Mouse (Mus musculus): ENCODE results near the gene Abracl. TPM values are rescaled to one million over a fixed set of nuclear protein-coding genes. Genes with fewer than 3 reads are reported as not detected.

The Abracl gene
- total and polyA plus RNA-seq, 3 experiments = 19.8 to 289 (median 40.1) TPM

GRCm38 (mm10) chr10:18046380-18046779 is 23.3 kb upstream of the Abracl start:
- Histone ChIP-seq H3K27me3 (ENCODE audit: insufficient read depth, low read length) (peaks cover 21% of the 10 kb centered on the region), H3K9me3 (replicated peaks) (no peaks in the 10 kb centered on the region), H3K36me3 (replicated peaks) (no peaks in the 10 kb centered on the region), H3K4me1 (ENCODE audit: insufficient read depth, low read depth, low read length) (0 out of 2 replicates have a peak, but pooled peaks cover 2% of the 10 kb centered on the region), H3K4me3 (ENCODE audit: low read depth, low read length) (no peak overlapping the region)
- TF ChIP-seq GATA1 (IDR thresholded peaks at IDR 0.05; ENCODE audit: borderline replicate concordance, low read length) (no peak), GATA2 (IDR thresholded peaks at IDR 0.05; ENCODE audit: borderline replicate concordance, low read depth, low read length) (no peak), TAL1 (conservative IDR thresholded peaks at IDR 0.05; ENCODE audit: low read depth, low read length) (no peak), POLR2AphosphoS5 (IDR thresholded peaks at IDR 0.05; ENCODE audit: insufficient replicate concordance, low read depth, low read length) (no peak), CTCF (IDR thresholded peaks at IDR 0.05; ENCODE audit: low read depth, low read length) (no peak)
- no peak for ATAC-seq (ENCODE audit: extremely low read depth, insufficient number of reproducible peaks, low FRiP score, poor library complexity, severe bottlenecking)
- DNase-seq (ENCODE audit: low spot score) = no peak

GRCm38 (mm10) chr10:18036849-18037248 is 13.8 kb upstream of the Abracl start:
- TF ChIP-seq GATA1 (IDR thresholded peaks at IDR 0.05; ENCODE audit: borderline replicate concordance, low read length) (no peak), TAL1 (conservative IDR thresholded peaks at IDR 0.05; ENCODE audit: low read depth, low read length) (no peak), CTCF (IDR thresholded peaks at IDR 0.05; ENCODE audit: low read depth, low read length) (no peak), GATA2 (IDR thresholded peaks at IDR 0.05; ENCODE audit: borderline replicate concordance, low read depth, low read length) (no peak)
- DNase-seq (ENCODE audit: low spot score) = no peak
- Histone ChIP-seq H3K36me3 (replicated peaks) (no peaks in the 10 kb centered on the region), H3K9me3 (replicated peaks) (no peaks in the 10 kb centered on the region), H3K27me3 (ENCODE audit: insufficient read depth, low read length) (peaks cover 24% of the 10 kb centered on the region), H3K4me1 (ENCODE audit: insufficient read depth, low read depth, low read length) (no peaks in the 10 kb centered on the region), H3K4me3 (ENCODE audit: low read depth, low read length) (no peak overlapping the region)
- no peak for ATAC-seq (ENCODE audit: extremely low read depth, insufficient number of reproducible peaks, low FRiP score, poor library complexity, severe bottlenecking)

- Histone ChIP-seq H3K4me1 (ENCODE audit: insufficient read depth, low read depth, low read length) (no peaks in the 10 kb centered on the region), H3K9me3 (replicated peaks) (no peaks in the 10 kb centered on the region), H3K27me3 (ENCODE audit: insufficient read depth, low read length) (peaks cover 21% of the 10 kb centered on the region), H3K4me3 (ENCODE audit: low read depth, low read length) (no peak overlapping the region), H3K36me3 (replicated peaks) (no peaks in the 10 kb centered on the region)
- no peak for ATAC-seq (ENCODE audit: extremely low read depth, insufficient number of reproducible peaks, low FRiP score, poor library complexity, severe bottlenecking)
- no peak for TF ChIP-seq POLR2AphosphoS5 (IDR thresholded peaks at IDR 0.05; ENCODE audit: insufficient replicate concordance, low read depth, low read length)
- no peak for TF ChIP-seq GATA2 (IDR thresholded peaks at IDR 0.05; ENCODE audit: borderline replicate concordance, low read depth, low read length)
- TF ChIP-seq GATA1 (IDR thresholded peaks at IDR 0.05; ENCODE audit: borderline replicate concordance, low read length) = no peak
- TF ChIP-seq CTCF (IDR thresholded peaks at IDR 0.05; ENCODE audit: low read depth, low read length) = no peak
- TF ChIP-seq TAL1 (conservative IDR thresholded peaks at IDR 0.05; ENCODE audit: low read depth, low read length) = no peak
- no peak for DNase-seq (ENCODE audit: low spot score)
Measured at GRCm38 (mm10) chr10:18034408-18034807, 11.3 kb upstream of the Abracl start.

- peak; percentile 58 for ATAC-seq (ENCODE audit: extremely low read depth, insufficient number of reproducible peaks, low FRiP score, poor library complexity, severe bottlenecking)
- Histone ChIP-seq H3K9me3 (replicated peaks) (no peaks in the 10 kb centered on the region), H3K27me3 (ENCODE audit: insufficient read depth, low read length) (no peaks in the 10 kb centered on the region), H3K4me3 (ENCODE audit: low read depth, low read length) (peak overlapping the region; percentile 81), H3K4me1 (ENCODE audit: insufficient read depth, low read depth, low read length) (peaks cover 11% of the 10 kb centered on the region), H3K36me3 (replicated peaks) (peaks cover 22% of the 10 kb centered on the region)
- peak; percentile 45 for DNase-seq (ENCODE audit: low spot score)
- no peak for TF ChIP-seq TAL1 (conservative IDR thresholded peaks at IDR 0.05; ENCODE audit: low read depth, low read length)
Measured at GRCm38 (mm10) chr10:18022312-18022711, 776 bp downstream of the Abracl start.

- TF ChIP-seq GATA2 (IDR thresholded peaks at IDR 0.05; ENCODE audit: borderline replicate concordance, low read depth, low read length) = no peak
- no peak for TF ChIP-seq POLR2AphosphoS5 (IDR thresholded peaks at IDR 0.05; ENCODE audit: insufficient replicate concordance, low read depth, low read length)
- no peak for TF ChIP-seq TAL1 (conservative IDR thresholded peaks at IDR 0.05; ENCODE audit: low read depth, low read length)
- no peak for TF ChIP-seq GATA1 (IDR thresholded peaks at IDR 0.05; ENCODE audit: borderline replicate concordance, low read length)
- TF ChIP-seq CTCF (IDR thresholded peaks at IDR 0.05; ENCODE audit: low read depth, low read length) = no peak
- H3K4me3 ChIP-seq (ENCODE audit: low read depth, low read length) = peak overlapping the region; percentile 81
- no peaks in the 10 kb centered on the region for H3K9me3 ChIP-seq (replicated peaks)
- H3K4me1 ChIP-seq (ENCODE audit: insufficient read depth, low read depth, low read length) = peaks cover 11% of the 10 kb centered on the region
- peaks cover 26% of the 10 kb centered on the region for H3K36me3 ChIP-seq (replicated peaks)
- no peak for ATAC-seq (ENCODE audit: extremely low read depth, insufficient number of reproducible peaks, low FRiP score, poor library complexity, severe bottlenecking)
- DNase-seq (ENCODE audit: low spot score) = no peak
- H3K27me3 ChIP-seq (ENCODE audit: insufficient read depth, low read length) = no peaks in the 10 kb centered on the region
Measured at GRCm38 (mm10) chr10:18021576-18022311, 1.3 kb downstream of the Abracl start.

GRCm38 (mm10) chr10:18020846-18021245 is 2.2 kb downstream of the Abracl start:
- H3K4me1 ChIP-seq (ENCODE audit: insufficient read depth, low read depth, low read length) = peaks cover 11% of the 10 kb centered on the region
- H3K9me3 ChIP-seq (replicated peaks) = no peaks in the 10 kb centered on the region
- H3K36me3 ChIP-seq (replicated peaks) = peaks cover 34% of the 10 kb centered on the region
- H3K4me3 ChIP-seq (ENCODE audit: low read depth, low read length) = no peak overlapping the region
- TF ChIP-seq GATA2 (IDR thresholded peaks at IDR 0.05; ENCODE audit: borderline replicate concordance, low read depth, low read length) = no peak
- TF ChIP-seq POLR2AphosphoS5 (IDR thresholded peaks at IDR 0.05; ENCODE audit: insufficient replicate concordance, low read depth, low read length) = no peak
- H3K27me3 ChIP-seq (ENCODE audit: insufficient read depth, low read length) = no peaks in the 10 kb centered on the region
- ATAC-seq (ENCODE audit: extremely low read depth, insufficient number of reproducible peaks, low FRiP score, poor library complexity, severe bottlenecking) = no peak
- no peak for DNase-seq (ENCODE audit: low spot score)

Measured in G1E (cell line).